Mouse (Mus musculus) thymus, postnatal 10 days (tissue): ENCODE measurements around the gene Lbh.

Experiments used
- DNase-seq, 2 experiments: peaks; one replicate each; pipeline ENCODE4 v3.0.0; 2021; ENCODE audit warnings: low spot score in 2 of 2

The Lbh gene

DNA sequence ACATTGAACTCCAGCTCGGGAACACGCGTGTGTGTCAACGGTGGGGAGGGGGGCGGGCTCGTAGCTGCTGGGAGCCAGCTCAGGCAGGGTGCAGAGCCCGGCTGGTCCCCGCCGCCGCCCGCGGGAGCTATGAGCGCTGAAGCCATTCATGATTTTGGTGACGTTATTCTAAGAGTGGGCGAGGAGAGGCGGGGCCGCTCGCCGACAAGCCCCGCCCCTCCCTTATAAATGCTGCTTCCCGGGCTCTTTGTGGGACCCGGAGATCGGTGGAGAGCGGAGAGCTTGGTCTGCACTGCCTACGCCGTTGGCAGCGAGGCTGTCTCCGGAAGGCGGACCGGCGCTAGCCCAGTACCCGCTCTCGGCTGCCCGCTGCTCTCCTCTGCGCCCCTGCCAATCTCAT, at the start of gene Lbh:
Gene Lbh, plus strand, starts transcription at position 253 of the 400 bp plus-strand sequence.
- peak; percentile 94 to 99 for DNase-seq

DNA sequence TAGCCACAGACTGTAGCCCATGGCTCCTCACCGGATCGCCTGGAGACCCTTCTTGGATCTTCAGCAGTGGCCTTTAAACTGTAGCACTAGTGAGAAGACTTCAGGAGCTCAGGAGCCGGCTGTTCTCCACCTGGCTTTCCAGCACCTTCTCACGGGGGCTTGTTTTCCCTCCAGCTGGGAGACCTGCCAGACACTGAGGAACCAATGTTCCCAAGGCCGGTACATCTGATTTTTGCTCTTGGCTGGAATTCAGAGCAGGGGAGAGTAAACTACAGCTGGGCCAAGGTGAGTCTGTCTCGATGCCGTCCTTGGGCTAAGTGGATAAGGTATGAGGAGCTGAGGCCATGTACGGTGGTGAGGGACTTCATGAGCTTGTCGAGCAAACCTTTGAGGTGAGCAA, 39.1 kb upstream of the Lbh start:
- DNase-seq: no peak

DNA sequence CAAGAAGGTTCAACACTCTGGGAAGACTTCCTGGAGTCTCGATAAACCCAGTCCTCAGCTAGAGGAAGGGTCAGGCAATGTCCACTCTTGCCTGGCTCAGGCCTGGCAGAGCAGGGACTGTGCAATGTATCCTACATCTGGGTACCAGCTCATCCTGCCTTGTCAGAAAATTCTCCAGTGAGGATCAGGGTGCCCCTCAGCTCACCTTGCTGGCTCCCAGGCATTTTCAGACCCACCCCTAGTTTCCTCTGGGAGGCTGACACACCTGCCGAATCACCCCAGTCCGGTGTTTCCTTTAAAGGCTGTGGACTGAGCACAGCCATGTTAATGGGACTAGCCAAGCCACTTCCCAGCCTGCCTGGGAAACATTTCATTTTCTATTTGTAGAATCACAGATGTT, 37.9 kb upstream of the Lbh start:
- no peak for DNase-seq

DNA sequence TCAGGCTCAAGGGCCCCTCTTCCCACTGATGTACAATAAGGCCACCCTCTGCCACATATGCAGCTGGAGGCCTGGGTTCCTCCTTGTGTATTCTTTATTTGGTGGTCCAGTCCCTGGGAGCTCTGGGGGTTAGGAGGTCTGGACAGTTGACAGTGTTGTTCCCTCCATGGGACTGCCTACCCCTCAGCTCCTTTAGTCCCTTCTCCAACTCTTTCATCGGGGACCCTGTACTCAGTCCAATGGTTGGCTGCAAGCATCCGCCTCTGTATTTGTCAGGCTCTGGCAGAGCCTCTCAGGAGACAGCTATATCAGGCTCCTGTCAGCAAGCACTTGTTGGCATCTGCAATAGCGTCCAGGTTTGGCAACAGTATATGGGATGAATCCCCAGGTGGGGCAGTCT, 37.1 kb upstream of the Lbh start:
- DNase-seq: no peak

DNA sequence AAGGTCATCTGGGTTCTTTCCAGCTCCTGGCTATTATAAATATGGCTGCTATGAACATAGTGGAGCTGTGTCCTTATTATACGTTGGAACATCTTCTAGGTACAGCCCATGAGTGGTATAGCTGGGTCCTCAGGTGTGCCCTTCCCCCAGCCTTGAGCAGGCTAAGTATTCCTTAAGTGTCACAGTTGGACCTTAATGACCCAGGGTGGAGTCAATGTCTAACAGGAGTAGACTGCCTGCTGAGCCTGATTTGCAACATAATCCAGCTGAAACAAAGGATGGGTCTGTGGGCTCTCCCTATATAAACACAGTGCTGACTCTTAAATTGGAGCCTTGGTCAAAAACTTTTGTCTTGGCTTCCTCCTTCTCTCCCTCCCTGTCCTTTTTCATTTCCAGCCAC, 36.3 kb upstream of the Lbh start:
- no peak for DNase-seq

DNA sequence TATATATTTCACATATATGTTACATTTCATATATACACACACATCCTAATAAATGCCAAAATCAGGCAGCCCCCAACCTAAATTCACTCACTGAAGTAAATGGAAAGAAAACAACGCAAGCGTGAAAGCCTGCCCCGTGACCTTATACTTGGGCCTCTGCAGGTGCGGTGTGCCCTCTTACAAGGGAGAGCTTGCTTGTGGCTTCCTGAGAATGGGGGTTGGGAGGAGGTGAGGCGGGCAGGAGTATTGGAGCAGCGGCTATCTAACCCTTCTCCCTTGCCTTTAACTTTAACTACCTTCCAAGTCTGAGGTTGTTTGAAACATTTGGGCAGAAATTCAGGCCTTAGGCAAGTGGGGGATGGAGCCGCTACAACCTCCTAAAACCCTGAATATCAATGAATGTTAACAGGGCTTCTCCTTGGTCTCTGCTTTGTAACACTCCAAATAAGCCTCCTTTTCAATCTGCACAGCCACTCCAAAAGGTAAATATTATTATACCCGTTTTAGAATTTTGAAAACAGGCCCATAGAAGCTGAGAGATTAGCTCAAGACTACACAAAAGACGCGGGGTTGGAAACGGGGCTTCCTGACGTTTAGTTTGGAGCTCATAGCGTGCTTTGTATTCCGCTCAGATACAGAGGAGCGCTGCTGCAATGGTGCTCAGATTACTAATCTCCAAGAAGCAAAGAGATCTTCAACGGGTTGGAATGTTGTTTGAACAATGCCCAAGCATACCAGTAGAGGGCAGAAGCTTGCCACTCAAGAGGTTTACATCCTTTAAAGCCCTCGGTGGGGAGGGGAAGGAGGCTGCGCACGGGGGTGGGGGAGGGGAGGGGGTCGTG, 28.3 kb upstream of the Lbh start:
- peak; percentile 77 to 84 for DNase-seq

DNA sequence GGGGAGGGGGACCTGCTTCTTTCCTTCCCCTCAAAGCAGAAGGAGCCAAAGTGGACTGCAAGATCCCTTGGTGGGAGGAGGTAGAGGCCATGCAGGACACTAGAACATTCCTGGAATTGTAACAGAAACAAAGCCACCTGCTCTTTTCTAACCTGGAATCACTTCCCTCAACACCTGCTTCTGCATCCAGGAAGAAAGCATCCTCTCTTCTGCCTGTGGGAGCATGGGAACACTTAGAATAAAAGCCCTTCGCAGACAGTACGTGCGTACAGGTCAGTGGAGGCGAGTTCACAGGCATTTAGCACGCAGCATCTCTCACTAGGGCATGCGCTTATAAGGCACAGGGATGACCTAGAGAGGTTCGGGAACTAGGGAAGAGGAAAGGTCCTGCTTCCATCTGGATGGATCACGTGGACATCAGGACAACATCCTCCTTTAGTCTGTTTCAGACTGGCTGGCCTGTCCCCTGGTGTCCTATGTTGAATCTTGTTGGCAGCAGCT, 27.7 kb upstream of the Lbh start:
- DNase-seq: no peak

DNA sequence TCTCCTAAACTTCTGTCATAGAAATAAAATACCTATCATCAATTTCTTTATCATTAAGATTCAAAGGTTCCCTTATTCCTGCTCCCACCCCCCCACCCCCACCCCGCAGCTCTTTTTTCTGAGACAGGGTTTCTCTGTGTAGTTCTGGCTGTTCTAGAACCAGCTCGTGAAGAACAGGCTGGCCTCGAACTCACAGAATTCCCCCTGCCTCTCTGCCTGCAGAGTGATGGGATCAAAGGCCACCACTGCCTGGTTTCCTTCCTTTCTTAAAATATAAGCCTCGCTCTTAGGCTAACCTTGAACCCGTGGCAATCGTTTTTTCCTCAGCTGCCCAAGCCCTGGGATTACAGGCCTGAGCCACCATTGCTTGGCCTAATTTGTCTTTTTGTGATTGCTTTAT, 26.5 kb upstream of the Lbh start:
- no peak for DNase-seq

DNA sequence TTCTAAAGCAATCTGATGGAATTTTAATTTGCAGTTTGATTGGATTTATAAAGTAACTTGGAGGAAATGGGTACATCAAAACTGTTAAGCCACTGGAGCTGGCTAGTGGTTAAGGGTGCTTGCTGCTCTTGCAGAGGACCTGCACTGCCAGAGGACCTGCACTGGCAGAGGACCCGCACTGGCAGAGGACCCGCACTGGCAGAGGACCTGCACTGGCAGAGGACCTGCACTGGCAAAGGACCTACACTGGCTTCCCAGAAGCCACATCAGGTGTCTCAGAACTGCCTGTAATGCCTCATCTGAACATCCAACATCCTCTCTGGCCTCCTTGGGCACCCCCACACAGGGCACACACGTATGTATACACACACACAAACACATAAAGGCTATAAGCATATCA, 22.6 kb upstream of the Lbh start:
- DNase-seq: no peak

DNA sequence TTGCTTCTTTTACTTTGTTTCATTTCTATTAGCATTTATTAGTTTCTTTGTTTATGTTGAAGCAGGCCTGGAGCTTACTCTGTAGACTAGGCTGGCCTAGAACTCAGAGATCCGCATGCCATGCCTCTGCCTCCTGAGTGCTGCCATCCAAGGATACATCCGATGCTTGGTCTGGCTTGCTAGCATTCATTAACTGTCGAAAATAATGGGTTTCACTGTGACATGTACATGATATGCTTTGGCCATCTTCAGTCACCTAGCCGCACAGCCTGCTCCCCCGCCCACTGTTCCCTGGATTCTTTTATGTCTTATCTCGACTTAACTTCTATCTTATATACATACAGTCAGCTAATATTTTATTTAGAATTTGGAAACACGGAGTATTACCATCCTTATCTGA, 21.0 kb upstream of the Lbh start:
- no peak for DNase-seq

DNA sequence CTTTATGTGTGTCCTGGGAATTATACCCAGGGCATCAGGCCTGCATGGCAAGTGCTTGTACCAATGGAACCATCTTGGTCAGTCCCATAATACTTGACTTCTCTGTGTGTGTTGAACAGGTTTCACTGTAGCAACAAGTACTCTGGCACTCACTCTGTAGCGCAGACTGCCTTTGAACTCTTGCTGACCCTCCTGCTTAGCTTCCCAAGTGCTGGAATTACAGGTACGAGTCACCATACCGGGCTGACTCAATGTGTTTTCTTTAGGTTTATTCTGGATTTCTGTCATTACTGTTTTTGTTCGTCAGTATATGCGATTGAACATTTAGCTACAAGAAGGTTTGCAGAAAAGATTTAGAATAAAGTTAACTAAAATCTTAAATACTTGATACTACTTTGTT, 20.1 kb upstream of the Lbh start:
- no peak for DNase-seq

DNA sequence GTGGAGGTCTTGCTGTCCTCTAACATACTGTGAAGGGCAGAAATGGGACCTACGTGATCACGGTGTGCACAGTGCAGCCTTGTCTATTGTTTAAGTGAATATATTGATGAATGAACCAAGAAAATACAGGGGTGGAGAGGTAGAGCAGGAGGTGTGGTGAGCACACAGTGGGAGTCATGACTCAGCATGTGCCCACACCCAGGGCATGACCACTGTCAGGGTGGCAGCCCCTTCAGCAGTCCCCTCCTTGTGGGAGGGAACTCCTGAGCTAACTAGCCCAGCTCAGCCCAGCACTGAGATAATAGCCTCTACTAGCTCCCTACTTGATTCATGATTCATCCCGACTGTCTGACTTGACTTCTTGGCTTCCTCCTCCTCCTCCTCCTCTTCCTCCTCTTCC, 19.3 kb upstream of the Lbh start:
- DNase-seq: no peak

DNA sequence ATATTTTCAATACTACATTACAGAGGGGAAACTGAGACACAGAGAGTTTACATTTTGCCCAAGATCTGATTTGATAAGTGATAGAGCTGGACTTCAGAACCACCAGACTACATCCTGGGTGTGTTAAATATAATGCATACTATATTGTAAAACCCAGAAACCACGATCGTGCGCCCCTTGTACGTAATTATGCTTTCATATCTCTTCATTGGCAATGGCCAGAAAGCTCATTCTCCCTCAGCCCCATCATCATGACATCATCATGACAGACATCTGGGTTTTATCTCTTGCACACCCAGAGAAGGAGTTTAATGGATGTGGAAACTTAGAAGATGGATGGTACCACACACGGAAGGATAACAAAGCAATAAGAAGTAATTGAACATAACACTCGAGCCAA, 17.1 kb upstream of the Lbh start:
- no peak for DNase-seq

DNA sequence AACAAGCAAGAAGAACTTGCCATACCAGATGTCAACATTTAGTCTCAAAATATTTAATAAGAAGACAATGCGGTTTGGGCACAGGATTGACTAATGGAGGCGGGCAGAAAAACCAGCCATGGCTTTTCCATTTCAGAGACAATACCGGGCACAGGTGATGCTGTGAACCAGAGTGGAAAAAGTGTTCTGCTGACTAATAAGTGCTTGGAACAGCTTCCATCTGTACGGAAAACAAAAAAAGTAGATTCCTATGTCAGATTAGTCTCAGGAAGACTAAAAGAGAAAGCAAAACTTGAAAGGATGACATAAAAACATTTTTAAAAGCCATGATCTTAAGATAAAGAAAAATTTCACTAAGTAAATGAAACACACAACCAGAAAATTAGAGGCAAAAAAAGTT, 16.4 kb upstream of the Lbh start:
- no peak for DNase-seq

DNA sequence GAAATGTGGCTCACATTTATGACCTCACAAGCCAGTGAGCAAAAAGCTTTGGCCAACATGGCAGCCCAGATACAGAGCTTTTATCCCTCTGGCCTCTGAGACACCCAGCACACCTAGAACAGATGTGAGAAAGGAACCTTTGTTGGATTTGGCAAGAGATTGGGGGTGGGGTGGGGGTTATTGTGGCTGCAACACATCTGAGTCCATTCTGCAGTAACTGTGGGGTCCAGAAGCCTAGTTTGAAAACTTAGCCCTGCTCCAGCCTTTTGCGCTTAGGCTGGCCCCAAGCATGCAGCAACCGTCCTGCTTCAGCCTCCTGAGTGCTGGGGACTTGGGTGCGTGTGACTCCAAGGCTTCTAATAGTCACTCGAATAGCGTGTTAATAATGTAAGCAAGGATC, 14.8 kb upstream of the Lbh start:
- no peak for DNase-seq

DNA sequence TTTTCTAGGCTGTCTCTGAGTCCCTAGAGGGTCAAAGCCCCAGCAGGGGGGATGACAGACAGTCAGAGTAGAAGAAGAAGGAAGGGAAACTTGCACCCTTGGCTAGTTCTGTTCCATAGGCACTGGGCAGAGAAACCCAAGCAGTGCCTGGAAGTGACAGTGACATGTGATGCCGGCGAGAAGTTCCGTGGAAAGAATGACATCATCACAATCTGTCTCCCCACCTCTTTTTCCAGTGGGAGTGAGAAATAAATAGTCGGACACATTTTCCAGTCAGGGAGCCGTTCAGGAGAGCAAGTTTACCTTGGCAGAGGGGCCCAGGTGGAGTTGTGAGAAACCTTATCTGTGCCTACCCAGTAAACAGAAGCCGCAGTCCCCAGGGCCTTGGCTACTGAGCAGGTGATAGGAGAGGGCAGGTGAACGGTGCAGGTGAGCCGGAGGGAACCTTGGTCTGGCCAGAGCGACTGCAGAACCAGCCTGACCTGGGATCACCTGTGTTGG, 14.1 kb upstream of the Lbh start:
- no peak for DNase-seq

DNA sequence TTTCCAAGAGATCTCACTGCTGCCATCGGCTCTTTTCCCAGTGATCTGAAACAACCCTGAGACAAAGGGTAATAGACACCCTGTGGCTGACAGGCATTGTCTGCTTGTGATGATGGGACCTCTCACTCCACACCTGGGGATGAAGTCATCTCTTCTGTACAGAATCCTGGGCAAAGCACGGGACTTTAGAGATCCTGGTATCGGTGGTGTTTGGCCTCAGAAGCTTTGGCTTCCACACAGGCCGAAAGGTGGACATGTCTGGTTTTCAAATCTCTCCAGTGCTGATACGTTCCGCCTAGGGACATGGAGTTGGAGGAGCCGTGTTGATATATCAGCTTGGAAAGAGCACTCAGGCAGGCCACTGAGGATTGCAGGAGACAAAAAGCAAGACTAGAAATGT, 13.2 kb upstream of the Lbh start:
- no peak for DNase-seq

DNA sequence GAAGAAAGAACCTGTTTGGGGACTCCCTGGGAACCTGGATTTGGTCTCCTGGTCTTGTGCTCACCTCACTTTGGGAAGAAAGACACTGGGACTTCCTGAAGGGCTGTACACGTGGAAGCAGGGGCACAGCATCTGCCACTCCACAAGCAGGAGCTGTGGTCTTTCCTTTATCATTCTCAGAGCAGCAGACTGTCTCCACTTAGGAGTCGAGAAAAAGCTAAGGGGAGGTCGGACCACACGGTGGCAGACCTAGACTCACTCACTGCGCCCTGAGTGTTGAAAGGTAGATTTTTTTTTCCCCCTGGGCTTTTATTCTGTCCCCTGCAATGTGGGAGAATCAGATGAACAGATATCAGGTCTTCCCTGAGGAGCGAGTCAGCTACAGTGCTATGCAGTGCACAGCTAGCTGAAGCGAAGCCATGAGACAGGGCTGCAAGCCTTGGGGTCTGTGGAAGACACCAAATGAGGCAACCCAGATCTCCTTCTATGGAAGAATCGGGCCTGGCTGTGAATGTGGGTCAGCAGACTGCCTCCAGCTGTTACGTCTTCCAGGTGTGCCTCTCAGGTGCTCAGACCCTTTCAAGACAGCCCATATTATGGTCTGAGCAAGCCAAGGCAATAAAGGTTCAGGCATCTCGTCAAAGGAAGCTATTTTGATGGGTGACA, 11.7 kb upstream of the Lbh start:
- DNase-seq: no peak

DNA sequence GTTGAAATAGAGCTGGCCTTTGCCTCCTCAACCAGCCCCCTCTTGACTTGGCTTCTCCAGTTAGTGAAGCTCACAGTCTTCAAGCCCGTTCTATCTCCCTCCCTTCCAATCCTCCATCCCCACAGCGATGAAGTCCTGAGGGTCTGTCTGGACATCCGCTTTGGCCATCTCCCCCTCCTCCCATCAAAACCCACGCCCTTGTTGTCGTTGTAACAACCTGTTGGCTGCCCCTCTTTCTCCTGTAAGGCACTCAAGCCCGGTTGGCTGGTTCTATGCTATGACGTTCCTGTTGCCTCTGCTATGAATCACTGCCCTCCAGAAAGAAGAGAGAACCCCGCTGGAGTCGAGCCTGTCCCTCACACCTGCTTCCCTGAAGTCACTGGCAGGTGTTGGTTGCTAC, 10.9 kb upstream of the Lbh start:
- DNase-seq: no peak

DNA sequence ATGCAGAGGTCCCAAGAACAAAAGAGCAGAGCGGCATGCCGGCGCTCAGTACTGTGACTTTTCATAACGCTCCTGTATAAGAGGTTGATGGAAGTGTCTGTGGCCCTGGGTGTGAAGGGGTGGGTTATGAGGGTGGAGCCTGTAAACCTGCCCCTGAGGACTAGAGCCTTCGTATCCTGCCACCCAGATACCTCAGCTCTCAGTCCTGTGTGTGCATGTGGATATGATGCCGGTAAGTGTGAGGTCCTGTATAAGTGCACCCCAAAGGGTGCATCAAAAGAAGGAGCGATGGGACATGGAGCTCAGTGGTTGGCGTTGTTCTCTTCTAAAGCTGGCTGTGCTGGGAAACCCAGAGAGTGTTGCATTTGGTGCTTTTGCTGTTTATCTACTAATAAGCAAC, 10.3 kb upstream of the Lbh start:
- no peak for DNase-seq

DNA sequence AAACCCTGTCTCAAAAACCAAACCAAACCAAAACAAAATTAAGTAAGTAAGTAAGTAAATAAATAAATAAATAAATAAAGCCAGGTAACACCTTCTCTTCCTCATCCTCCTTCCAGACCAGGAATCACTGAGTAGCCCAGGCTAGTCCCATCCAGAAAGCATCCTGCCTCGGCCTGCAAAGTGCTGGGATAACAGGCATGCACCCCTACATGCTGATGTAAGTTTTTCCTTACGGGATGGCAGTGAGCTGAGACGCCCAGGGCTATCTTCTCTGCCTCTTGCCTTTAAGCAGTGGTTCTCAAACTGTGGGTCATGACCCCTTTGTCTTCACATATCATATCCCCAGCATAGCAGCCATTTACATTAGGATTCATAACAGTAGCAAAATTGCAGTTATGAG, 9.5 kb upstream of the Lbh start:
- no peak for DNase-seq

DNA sequence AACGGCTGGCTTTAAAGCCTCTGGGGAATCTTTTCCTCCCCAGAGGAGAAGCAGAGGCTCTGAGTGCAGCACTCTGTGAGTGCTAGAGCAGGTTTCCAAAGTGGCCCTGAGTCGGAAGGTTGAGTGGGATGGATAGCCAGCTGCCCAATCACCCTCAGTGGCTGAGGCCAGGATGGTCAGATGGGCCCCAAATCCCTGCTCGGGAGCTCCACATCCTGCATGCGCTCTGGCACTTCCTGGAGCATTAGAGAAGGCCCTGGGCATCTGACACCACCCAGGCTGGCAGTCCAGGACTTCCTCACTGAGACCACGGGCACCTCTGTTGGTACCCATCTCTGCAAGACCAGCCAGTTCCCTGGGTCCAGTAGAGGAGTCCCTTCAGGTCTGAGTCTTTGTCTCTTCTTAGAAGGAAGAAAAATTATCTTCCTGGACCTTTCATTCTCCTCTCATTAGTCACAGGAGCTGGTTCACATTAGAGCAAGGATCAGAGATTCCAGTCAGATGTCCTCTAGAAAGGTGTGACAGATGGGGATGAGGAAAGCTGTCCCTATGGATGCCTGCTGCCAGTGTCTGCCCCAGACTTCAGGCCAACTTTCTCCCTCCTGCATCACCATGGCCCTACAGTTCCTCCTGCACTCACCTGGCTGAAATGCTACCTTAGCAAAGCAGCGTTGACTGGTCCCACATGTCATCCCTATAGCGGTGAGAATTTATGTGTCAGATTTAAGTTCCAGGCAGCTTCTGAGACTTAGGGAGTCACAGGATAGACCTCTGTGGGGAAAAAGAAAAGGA, 8.8 kb upstream of the Lbh start:
- DNase-seq: no peak
